Mouse (Mus musculus): Measurements from ENCODE around the gene Lsm2.

DNA sequence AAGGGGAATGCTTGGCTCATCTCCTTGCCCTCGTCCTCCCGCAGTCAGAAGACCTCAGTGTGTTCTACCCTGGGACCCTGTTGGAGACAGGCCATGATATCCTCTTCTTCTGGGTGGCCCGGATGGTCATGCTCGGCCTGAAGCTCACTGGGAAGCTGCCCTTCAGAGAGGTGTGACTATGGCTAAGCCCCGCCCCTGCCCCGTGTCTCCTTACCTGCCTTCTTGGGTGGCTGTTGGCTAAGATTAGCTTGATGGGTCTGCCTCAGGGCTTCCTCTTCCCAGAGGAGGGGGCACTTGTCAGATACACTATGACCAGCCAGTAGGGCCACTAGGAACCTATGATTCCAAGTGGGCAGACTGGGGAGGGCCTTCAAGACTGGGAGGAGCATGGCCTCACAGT lies 31.6 kb downstream of the Lsm2 start:
- TF ChIP-seq CEBPB (IDR thresholded peaks at IDR 0.05; ENCODE audit: low read depth) (no peak), CTCF (IDR thresholded peaks at IDR 0.05; ENCODE audit: control insufficient read depth, insufficient read depth, insufficient read length) (no peak)

Measured in C2C12 (cell line).